Mouse (Mus musculus) hindlimb bud, embryonic 11.5 days (tissue): ENCODE measurements around the gene Gm19426.
"Not testable (repeated sequence)": the region's sequence is repeated elsewhere in the genome, so short reads cannot be mapped to it uniquely, and the experiment has no call there.

Source experiments
- DNase-seq: peaks from one replicate; pipeline ENCODE4 v3.0.0-alpha.2; 2012; ENCODE audit warnings: low read depth, low spot score; ENCODE audit errors: extremely low spot score

Gene Gm19426

DNA sequence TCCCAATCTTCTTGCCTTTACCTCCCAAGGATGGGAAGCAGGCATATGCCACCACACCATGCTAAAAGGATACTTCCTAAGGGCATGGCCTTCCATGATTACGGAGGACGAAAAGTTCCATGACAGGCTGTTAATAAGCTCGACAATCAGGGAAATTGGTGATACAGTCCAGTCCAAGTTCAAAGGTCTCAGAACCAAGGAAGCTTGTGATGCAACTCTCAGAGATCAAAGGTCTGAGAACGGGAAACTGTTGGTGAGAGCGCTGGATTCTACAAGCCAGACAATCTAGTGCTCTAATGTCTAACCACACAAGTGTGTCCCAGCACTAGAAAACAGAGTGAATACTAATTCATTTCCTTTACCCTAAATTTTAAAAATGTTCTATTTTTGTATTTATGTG, 12.8 kb upstream of the Gm19426 start:
- DNase-seq, result no peak

- DNase-seq, result no peak
Measured at GRCm38 (mm10) chr2:84750115-84750514, 6.7 kb upstream of the Gm19426 start.

GRCm38 (mm10) chr2:84744126-84744525, 671 bp upstream of the Gm19426 start:
- DNase-seq, result no peak

DNA sequence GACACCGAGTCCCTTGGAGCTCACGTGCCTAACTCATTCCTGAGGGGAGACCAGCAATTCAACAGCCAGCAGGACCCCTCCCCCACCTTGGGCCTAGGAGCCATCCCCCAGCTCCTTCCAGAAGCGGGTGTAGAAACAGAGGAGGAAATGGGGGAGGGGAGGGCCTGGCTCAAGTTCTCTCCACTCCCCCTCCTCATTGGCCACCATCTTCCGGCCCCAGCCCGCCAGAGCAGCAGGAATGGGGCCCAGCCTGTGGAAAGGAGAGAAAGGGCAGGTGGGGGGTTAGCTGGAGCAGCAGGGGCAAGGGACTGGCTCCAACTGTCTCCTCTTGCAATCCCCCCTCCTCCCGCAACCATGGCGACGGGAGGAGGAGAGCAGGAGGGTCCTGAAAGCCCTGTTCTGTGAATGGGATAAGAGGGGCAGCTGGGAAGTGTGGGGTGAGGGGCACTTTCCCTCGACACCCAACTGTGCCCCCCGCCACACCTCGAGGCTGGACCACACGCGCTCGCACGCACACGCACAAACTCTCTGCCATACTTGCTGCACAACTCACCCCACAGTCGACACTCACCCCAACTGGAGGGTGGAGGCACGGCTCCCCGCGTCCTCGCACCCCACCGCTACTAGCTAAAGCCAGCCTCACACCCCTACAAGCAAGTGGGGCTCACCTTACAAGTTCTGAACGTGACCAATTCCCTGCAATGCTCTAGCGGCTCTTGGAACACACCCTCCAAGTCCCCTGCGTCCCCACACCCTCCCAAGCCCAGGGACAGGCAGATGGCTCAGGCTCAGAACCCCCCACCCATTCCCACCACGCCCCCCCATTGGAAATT, 788 bp downstream of the Gm19426 start:
- peak; percentile 89 for DNase-seq

- no peak for DNase-seq
Measured at GRCm38 (mm10) chr2:84741841-84742450, 1.5 kb downstream of the Gm19426 start.

DNA sequence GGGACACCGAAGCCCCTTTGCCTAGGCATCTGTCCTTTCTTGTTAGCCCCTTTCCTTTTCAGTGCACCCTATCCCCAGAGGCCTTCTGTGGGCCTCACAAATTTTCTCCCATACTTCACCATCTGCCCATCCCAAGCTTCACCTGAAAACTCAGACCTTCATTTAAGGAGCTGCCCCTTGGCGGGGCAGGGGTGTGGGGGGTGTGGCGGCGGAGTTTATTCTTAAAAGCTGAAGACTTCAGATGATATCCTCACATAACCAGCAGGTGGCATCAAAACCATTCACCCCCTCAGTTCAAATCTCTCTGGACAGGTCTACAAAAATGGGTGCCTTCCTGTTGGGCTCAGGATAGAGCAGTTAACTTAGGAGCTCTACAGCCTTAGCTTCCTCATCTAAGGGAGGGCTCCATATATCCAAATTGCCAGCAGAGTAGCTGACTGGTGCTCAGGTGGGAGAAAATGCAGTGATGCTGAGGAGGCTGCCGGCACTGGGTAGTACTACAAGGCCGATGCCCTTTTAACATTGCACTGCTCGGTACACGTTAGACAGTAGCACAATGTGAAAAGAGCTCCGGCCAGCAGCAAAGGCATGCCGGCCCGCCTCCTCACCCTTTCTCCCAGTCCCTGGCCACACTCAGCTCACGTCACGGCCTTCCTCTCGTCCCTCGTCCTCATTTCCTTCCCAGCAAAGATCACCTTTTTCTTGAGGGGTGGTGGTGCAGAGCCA, 2.7 kb downstream of the Gm19426 start:
- DNase-seq, result no peak

DNA sequence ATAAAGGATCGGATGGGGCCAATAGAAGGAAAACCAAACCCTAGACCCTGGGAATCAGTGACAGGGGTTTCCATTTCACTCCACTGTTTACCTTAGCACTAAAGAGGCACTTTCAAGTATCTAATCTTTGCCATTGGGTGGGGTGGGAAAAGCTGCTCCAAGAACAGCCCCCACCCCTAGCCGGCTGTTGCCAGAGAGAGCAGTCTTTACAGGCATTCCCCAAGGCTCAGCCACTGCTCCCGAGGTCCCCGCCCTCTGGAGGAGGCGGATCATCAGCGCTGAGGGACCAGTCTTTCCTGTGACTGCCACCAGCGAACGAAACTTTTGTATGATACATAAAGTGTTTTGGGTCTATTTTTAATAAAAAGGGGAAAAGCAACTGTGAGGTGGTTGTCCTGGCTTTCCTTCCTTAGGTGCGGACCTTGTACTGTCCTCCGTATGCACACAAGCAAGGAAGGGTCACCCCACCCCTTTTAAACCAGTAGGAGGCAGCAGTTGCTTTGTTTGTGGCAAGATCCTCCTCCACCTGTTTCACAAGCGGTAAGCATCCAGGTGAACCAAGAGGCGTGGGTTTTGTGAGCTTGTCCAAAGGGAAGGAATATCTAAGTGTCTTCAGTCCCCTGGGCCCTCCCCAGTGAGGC, 5.1 kb downstream of the Gm19426 start:
- no peak for DNase-seq

DNA sequence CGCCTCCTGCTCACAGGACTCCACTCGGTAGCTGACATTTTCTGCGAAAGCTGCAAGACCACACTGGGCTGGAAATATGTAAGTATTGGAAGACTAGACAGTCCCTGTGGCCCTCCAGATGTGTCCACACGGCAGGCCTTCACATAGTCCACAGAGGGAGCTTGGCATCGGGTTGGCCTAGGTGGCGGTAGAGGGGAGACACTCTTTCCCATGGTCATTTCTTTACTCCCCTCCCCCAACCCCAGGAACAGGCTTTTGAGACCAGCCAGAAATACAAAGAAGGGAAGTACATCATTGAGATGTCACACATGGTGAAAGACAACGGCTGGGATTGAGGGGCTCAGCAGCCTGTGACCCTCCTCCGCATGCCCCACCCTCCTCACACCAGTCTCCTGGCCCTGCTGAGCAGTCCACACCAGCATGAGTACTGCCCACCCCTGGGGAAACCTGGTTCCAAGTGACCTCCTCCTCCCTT, 6.0 kb downstream of the Gm19426 start:
- no peak for DNase-seq

- DNase-seq, result no peak
Measured at GRCm38 (mm10) chr2:84736312-84737161, 6.9 kb downstream of the Gm19426 start.

DNA sequence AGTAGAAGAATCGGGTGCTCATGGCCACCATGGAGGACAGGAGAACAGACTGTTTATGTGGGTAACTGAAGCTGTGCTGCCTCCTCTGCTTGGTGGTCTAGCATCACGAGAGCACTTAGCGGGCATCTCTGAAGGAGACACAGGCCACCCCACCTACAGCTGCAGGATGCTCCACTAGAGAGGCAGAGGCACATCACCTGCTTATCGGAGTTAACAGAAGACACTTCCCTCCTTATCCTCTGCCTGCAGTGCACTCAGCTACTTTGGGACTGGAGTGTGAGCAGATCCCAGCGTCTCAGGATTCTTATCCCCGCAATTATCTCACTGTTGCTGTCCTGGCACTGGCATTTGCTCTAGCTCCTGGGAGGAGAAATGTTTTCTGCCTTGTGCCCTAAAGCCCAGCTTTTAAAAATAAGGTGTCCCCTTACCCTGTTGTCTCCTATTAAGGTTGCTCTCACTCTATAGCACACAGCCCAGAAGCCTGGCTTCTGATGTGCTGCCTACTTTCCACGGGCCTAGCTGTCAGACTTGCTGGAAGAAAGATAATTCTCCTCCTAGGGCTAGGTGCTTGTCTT, 8.0 kb downstream of the Gm19426 start:
- DNase-seq, result no peak

DNA sequence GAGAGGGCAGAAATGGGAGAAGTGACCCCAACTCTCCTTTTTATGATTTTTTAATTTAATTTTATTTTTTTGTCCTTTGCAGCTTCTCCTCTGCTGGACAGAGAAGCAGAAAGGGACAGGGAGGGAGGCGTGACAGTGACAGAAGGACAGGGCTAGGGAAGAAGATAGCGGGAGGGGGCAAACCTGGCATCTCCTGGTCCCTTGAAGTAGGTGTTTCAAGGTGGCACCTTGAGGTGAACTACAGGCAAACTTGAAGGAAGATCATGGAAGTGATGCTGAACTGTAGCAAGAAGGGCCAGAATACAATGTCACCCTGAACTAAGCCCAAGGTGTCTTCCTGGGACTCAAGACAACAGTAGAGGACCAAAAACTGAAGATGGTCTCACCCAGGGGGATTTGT, 8.5 kb downstream of the Gm19426 start:
- no peak for DNase-seq

- DNase-seq, result no peak
Measured at GRCm38 (mm10) chr2:84734351-84734864, 9.0 kb downstream of the Gm19426 start.

- no peak for DNase-seq
Measured at GRCm38 (mm10) chr2:84733579-84734300, 9.7 kb downstream of the Gm19426 start, which contains the start of gene Ypel4. Gene Ypel4 (plus strand): TSS chr2:84734058.

- DNase-seq, result no peak
Measured at GRCm38 (mm10) chr2:84732394-84732793, 11.1 kb downstream of the Gm19426 start.

- DNase-seq, result no peak
Measured at GRCm38 (mm10) chr2:84731206-84731605, 12.2 kb downstream of the Gm19426 start.

DNA sequence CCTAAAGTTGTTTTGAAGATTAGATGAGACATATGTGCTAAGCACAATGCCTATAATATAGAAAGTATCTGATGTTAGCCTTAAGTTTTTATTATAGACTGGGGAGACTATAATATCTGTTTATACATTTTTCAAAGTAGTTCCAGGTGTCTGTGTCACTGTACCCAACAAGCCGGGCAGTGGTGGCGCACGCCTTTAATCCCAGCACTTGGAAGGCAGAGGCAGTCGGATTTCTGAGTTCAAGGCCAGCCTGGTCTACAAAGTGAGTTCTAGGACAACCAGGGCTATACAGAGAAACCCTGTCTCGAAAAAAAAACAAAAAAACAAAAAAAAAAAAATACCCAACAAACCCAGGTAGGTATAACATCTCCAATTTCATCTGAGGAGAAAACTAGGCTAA, 15.3 kb downstream of the Gm19426 start:
- not testable (repeated sequence) for DNase-seq

DNA sequence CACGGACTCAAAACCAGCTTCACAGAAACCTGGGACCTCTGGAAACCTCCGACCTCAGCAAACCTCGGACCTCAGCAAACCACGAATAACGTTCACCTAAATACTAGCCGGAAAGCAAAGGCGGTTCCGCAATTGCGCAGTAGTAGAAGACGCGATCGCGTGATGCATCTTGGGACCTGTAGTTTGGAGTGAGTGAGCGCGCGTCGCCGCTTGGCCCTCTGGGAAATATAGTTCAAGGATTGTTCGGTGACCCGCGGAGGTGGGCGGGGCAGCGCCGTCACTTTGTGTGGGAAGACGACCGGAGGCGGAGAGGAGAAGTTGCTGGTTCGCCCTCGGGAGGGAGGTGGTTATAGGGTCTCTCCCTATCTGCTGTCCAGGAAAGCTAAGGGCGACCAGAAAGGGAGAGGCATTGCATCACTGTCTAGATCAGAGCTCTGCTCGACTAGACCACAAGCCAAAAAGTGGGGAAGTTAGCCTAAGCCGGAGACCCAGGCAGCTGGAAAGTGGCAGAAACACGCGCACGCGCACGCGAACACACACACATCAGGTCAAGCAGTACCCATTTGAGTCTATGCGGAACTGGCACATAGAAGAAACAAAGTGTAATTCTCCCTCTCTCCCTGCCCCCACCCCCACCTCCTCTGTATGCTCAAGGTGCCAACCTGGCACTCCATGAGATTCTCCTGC, 16.1 kb downstream of the Gm19426 start, which contains the start of gene Clp1:
Gene Clp1 (minus strand): TSS at position 179 of the 687 bp plus-strand sequence.
- peak; percentile 93 for DNase-seq

- DNase-seq, result no peak
Measured at GRCm38 (mm10) chr2:84726716-84727115, 16.7 kb downstream of the Gm19426 start.
